Mouse (Mus musculus): ENCODE results near the gene Gtf2i. TPM values are rescaled to one million over a fixed set of nuclear protein-coding genes. Genes with fewer than 3 reads are reported as not detected.

Gtf2i gene
- polyA plus RNA-seq, 1 experiment from 2014 or later, result 196 TPM

GRCm38 (mm10) chr5:134294606-134295005 lies 20.0 kb downstream of the Gtf2i start:
- no peak overlapping the region for H3K27ac ChIP-seq (ENCODE audit: low read depth, low read length)
- no peak overlapping the region for H3K9ac ChIP-seq (ENCODE audit: low read depth, low read length)
- WGBS, result 90% methylated on average over 7 of the region's 7 CpGs
- no peaks in the 10 kb centered on the region for H3K9me3 ChIP-seq (ENCODE audit: control insufficient read depth, low read length)
- no peak overlapping the region for H3K4me3 ChIP-seq (ENCODE audit: low read length)
- ATAC-seq (ENCODE audit: low FRiP score, low TSS enrichment), result no peak
- H3K36me3 ChIP-seq (ENCODE audit: control insufficient read depth, insufficient read depth, low read length), result peaks cover 78% of the 10 kb centered on the region
- no peaks in the 10 kb centered on the region for H3K4me1 ChIP-seq (ENCODE audit: control insufficient read depth, insufficient read depth, low read length)
- H3K27me3 ChIP-seq (ENCODE audit: control insufficient read depth, insufficient read depth, low read length), result no peaks in the 10 kb centered on the region
- H3K4me2 ChIP-seq (replicated peaks; ENCODE audit: low read depth, low read length), result no peak overlapping the region

GRCm38 (mm10) chr5:134291096-134291495 lies 23.5 kb downstream of the Gtf2i start:
- no peak for ATAC-seq (ENCODE audit: low FRiP score, low TSS enrichment)
- Histone ChIP-seq H3K4me2 (replicated peaks; ENCODE audit: low read depth, low read length) (no peak overlapping the region), H3K36me3 (ENCODE audit: control insufficient read depth, insufficient read depth, low read length) (peaks cover 91% of the 10 kb centered on the region), H3K27ac (ENCODE audit: low read depth, low read length) (no peak overlapping the region), H3K4me1 (ENCODE audit: control insufficient read depth, insufficient read depth, low read length) (no peaks in the 10 kb centered on the region), H3K4me3 (ENCODE audit: low read length) (no peak overlapping the region), H3K9me3 (ENCODE audit: control insufficient read depth, low read length) (no peaks in the 10 kb centered on the region), H3K27me3 (ENCODE audit: control insufficient read depth, insufficient read depth, low read length) (no peaks in the 10 kb centered on the region), H3K9ac (ENCODE audit: low read depth, low read length) (no peak overlapping the region)
- WGBS, result 92% methylated on average over 6 of the region's 6 CpGs

GRCm38 (mm10) chr5:134289935-134290560 lies 24.5 kb downstream of the Gtf2i start:
- no peak overlapping the region for H3K4me2 ChIP-seq (replicated peaks; ENCODE audit: low read depth, low read length)

GRCm38 (mm10) chr5:134288071-134288470 lies 26.5 kb downstream of the Gtf2i start:
- H3K4me1 ChIP-seq (ENCODE audit: control insufficient read depth, insufficient read depth, low read length), result no peaks in the 10 kb centered on the region
- no peak overlapping the region for H3K4me2 ChIP-seq (replicated peaks; ENCODE audit: low read depth, low read length)
- H3K9ac ChIP-seq (ENCODE audit: low read depth, low read length), result no peak overlapping the region
- no peaks in the 10 kb centered on the region for H3K27me3 ChIP-seq (ENCODE audit: control insufficient read depth, insufficient read depth, low read length)
- no peak overlapping the region for H3K27ac ChIP-seq (ENCODE audit: low read depth, low read length)
- H3K9me3 ChIP-seq (ENCODE audit: control insufficient read depth, low read length), result no peaks in the 10 kb centered on the region
- WGBS, result 89% methylated on average over 3 of the region's 3 CpGs
- no peak for ATAC-seq (ENCODE audit: low FRiP score, low TSS enrichment)
- H3K36me3 ChIP-seq (ENCODE audit: control insufficient read depth, insufficient read depth, low read length), result peaks cover 99% of the 10 kb centered on the region
- H3K4me3 ChIP-seq (ENCODE audit: low read length), result no peak overlapping the region

More at GRCm38 (mm10) chr5:134289935-134290560, 24.5 kb downstream of the Gtf2i start:
- no peaks in the 10 kb centered on the region for H3K4me1 ChIP-seq (ENCODE audit: control insufficient read depth, insufficient read depth, low read length)
- H3K9ac ChIP-seq (ENCODE audit: low read depth, low read length), result no peak overlapping the region
- ATAC-seq (ENCODE audit: low FRiP score, low TSS enrichment), result no peak
- peaks cover 93% of the 10 kb centered on the region for H3K36me3 ChIP-seq (ENCODE audit: control insufficient read depth, insufficient read depth, low read length)
- H3K4me3 ChIP-seq (ENCODE audit: low read length), result no peak overlapping the region
- 91% methylated on average over 12 of the region's 12 CpGs for WGBS
- H3K9me3 ChIP-seq (ENCODE audit: control insufficient read depth, low read length), result no peaks in the 10 kb centered on the region
- H3K27ac ChIP-seq (ENCODE audit: low read depth, low read length), result no peak overlapping the region
- no peaks in the 10 kb centered on the region for H3K27me3 ChIP-seq (ENCODE audit: control insufficient read depth, insufficient read depth, low read length)

- Histone ChIP-seq H3K27ac (ENCODE audit: low read depth, low read length) (no peak overlapping the region), H3K9me3 (ENCODE audit: control insufficient read depth, low read length) (no peaks in the 10 kb centered on the region), H3K4me3 (ENCODE audit: low read length) (no peak overlapping the region), H3K36me3 (ENCODE audit: control insufficient read depth, insufficient read depth, low read length) (peaks cover 97% of the 10 kb centered on the region), H3K27me3 (ENCODE audit: control insufficient read depth, insufficient read depth, low read length) (no peaks in the 10 kb centered on the region), H3K4me2 (replicated peaks; ENCODE audit: low read depth, low read length) (no peak overlapping the region), H3K9ac (ENCODE audit: low read depth, low read length) (no peak overlapping the region), H3K4me1 (ENCODE audit: control insufficient read depth, insufficient read depth, low read length) (no peaks in the 10 kb centered on the region)
- WGBS, result 93% methylated on average over 12 of the region's 12 CpGs
- no peak for ATAC-seq (ENCODE audit: low FRiP score, low TSS enrichment)
These were observed 29.6 kb downstream of the Gtf2i start for GRCm38 (mm10) chr5:134284921-134285320.

- 92% methylated on average over 9 of the region's 9 CpGs for WGBS
- H3K9me3 ChIP-seq (ENCODE audit: control insufficient read depth, low read length), result no peaks in the 10 kb centered on the region
- no peak for ATAC-seq (ENCODE audit: low FRiP score, low TSS enrichment)
- H3K4me3 ChIP-seq (ENCODE audit: low read length), result no peak overlapping the region
- no peak overlapping the region for H3K27ac ChIP-seq (ENCODE audit: low read depth, low read length)
- no peak overlapping the region for H3K4me2 ChIP-seq (replicated peaks; ENCODE audit: low read depth, low read length)
- no peaks in the 10 kb centered on the region for H3K27me3 ChIP-seq (ENCODE audit: control insufficient read depth, insufficient read depth, low read length)
- H3K9ac ChIP-seq (ENCODE audit: low read depth, low read length), result no peak overlapping the region
- peaks cover 96% of the 10 kb centered on the region for H3K36me3 ChIP-seq (ENCODE audit: control insufficient read depth, insufficient read depth, low read length)
- H3K4me1 ChIP-seq (ENCODE audit: control insufficient read depth, insufficient read depth, low read length), result no peaks in the 10 kb centered on the region
These were observed 32.0 kb downstream of the Gtf2i start for GRCm38 (mm10) chr5:134282603-134283002.

- ATAC-seq (ENCODE audit: low FRiP score, low TSS enrichment), result no peak
- Histone ChIP-seq H3K9ac (ENCODE audit: low read depth, low read length) (no peak overlapping the region), H3K4me3 (ENCODE audit: low read length) (no peak overlapping the region), H3K36me3 (ENCODE audit: control insufficient read depth, insufficient read depth, low read length) (peaks cover 96% of the 10 kb centered on the region), H3K9me3 (ENCODE audit: control insufficient read depth, low read length) (no peaks in the 10 kb centered on the region), H3K27ac (ENCODE audit: low read depth, low read length) (no peak overlapping the region), H3K4me1 (ENCODE audit: control insufficient read depth, insufficient read depth, low read length) (no peaks in the 10 kb centered on the region), H3K4me2 (replicated peaks; ENCODE audit: low read depth, low read length) (no peak overlapping the region), H3K27me3 (ENCODE audit: control insufficient read depth, insufficient read depth, low read length) (no peaks in the 10 kb centered on the region)
- WGBS, result 86% methylated on average over 3 of the region's 3 CpGs
These were observed 32.5 kb downstream of the Gtf2i start for GRCm38 (mm10) chr5:134282076-134282475.

GRCm38 (mm10) chr5:134279371-134279770 lies 35.2 kb downstream of the Gtf2i start:
- no peak for ATAC-seq (ENCODE audit: low FRiP score, low TSS enrichment)
- H3K9ac ChIP-seq (ENCODE audit: low read depth, low read length), result no peak overlapping the region
- H3K4me3 ChIP-seq (ENCODE audit: low read length), result no peak overlapping the region
- no peak overlapping the region for H3K4me2 ChIP-seq (replicated peaks; ENCODE audit: low read depth, low read length)
- no peaks in the 10 kb centered on the region for H3K9me3 ChIP-seq (ENCODE audit: control insufficient read depth, low read length)
- H3K4me1 ChIP-seq (ENCODE audit: control insufficient read depth, insufficient read depth, low read length), result no peaks in the 10 kb centered on the region
- no peaks in the 10 kb centered on the region for H3K27me3 ChIP-seq (ENCODE audit: control insufficient read depth, insufficient read depth, low read length)
- H3K27ac ChIP-seq (ENCODE audit: low read depth, low read length), result no peak overlapping the region
- H3K36me3 ChIP-seq (ENCODE audit: control insufficient read depth, insufficient read depth, low read length), result peaks cover 95% of the 10 kb centered on the region
- 79% methylated on average over 7 of the region's 7 CpGs for WGBS

GRCm38 (mm10) chr5:134277109-134277508 lies 37.5 kb downstream of the Gtf2i start:
- H3K4me1 ChIP-seq (ENCODE audit: control insufficient read depth, insufficient read depth, low read length), result no peaks in the 10 kb centered on the region
- no peak overlapping the region for H3K9ac ChIP-seq (ENCODE audit: low read depth, low read length)
- no peaks in the 10 kb centered on the region for H3K27me3 ChIP-seq (ENCODE audit: control insufficient read depth, insufficient read depth, low read length)
- no peak overlapping the region for H3K27ac ChIP-seq (ENCODE audit: low read depth, low read length)
- peaks cover 95% of the 10 kb centered on the region for H3K36me3 ChIP-seq (ENCODE audit: control insufficient read depth, insufficient read depth, low read length)
- H3K9me3 ChIP-seq (ENCODE audit: control insufficient read depth, low read length), result no peaks in the 10 kb centered on the region
- ATAC-seq (ENCODE audit: low FRiP score, low TSS enrichment), result no peak
- no peak overlapping the region for H3K4me2 ChIP-seq (replicated peaks; ENCODE audit: low read depth, low read length)
- H3K4me3 ChIP-seq (ENCODE audit: low read length), result no peak overlapping the region
- WGBS, result 82% methylated on average over 4 of the region's 4 CpGs

All from kidney, embryonic 14.5 days (tissue).